Mouse (Mus musculus) adrenal gland, postnatal 25 days (tissue): Measurements from ENCODE around the gene G530012D18Rik. TPM values are rescaled to one million over a fixed set of nuclear protein-coding genes. Genes with fewer than 3 reads are reported as not detected.
"Not testable (repeated sequence)": the region's sequence is repeated elsewhere in the genome, so short reads cannot be mapped to it uniquely, and the experiment has no call there.

Source experiments
- DNase-seq: peaks from one replicate; pipeline ENCODE4 v3.0.0; 2021; ENCODE audit warnings: mixed read lengths
- total RNA-seq: library from RNA; stranded (reverse); gene quantifications from 2 replicates; pipeline ENCODE4 v1.2.3, GENCODE M21; 2021

Gene G530012D18Rik
- total RNA-seq, 1 experiment from 2014 or later, result not detected

DNA sequence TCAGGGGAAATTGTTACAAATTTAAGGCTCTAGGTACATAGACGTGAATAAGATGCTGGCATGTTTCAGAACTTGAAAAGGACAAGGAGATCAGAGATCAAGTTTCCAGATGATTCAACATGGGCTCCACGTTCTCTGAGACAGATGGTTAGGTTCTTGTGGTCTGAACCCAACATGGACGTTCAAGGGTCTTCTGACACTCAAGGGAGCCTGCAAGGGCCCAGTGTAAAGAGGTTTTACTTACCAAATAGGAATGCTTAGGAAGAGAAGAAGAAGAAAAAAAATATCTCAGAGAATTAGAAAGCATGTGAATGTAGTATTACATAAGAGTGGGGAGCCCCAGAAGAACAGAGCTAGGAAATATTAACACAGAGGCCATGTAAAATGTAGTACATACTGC, 40.3 kb downstream of the G530012D18Rik start:
- not testable (repeated sequence) for DNase-seq

DNA sequence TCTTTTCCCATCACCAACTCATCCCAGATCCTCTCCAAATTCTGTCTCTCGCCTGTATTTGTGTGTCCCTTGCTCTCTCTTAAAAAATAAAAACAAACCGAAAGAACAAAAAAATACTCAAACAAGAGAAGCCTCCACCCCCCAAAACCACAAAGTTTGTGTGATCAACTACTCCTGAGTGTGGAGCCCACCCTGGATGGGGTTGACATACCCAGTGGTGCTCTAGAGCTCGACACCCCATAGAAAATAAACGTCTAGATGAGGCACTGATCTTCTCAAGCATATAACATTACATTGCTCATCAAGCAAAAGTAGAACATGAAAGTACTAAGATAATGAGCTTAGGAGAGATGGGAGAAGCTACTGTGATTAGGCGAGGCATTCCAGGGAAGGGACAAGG, 41.7 kb downstream of the G530012D18Rik start:
- DNase-seq, result not testable (repeated sequence)

DNA sequence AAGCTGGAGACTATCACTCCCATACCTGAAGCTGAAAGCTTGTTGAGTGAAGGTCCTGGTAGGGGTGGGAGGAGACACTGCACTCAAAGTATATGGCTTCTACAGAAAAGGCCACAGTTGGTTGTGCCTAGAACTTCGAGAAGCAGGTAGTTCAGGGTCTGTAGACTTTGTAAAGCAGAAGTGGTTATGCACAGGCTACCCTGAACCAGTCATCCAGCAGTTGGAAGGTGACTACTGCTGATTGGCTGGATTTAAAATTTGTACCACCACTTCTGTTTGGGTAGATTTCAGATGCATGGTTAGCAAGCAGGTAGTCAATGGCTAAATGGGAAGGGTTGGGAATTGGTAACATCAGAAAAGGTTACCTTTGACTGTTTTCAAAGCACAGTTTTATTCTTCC, 43.2 kb downstream of the G530012D18Rik start:
- DNase-seq, result not testable (repeated sequence)

Other genes starting within 250 kb of the G530012D18Rik start
- gene Sp110, start 23.1 kb downstream of the G530012D18Rik start, total RNA-seq, result 4.0 and 4.9 TPM in 2 replicates
- gene Sp140, start 24.7 kb downstream of the G530012D18Rik start, total RNA-seq, result 3.5 and 5.0 TPM in 2 replicates
- 18.4 and 19.8 TPM in 2 replicates for gene Sp100, start 74.3 kb downstream of the G530012D18Rik start, total RNA-seq
- gene A630001G21Rik, start 203.0 kb downstream of the G530012D18Rik start, total RNA-seq, result 0.58 and 1.0 TPM in 2 replicates
- gene Cab39, start 217.8 kb downstream of the G530012D18Rik start, total RNA-seq, result 113 and 114 TPM in 2 replicates